Mouse (Mus musculus) kidney, postnatal 14 days (tissue): ENCODE results near the gene Celf2.
A peak's percentile ranks its signal among the peaks of the same experiment; 100 is the strongest.

Source experiments
- DNase-seq: peaks from one replicate; pipeline ENCODE4 v3.0.0; 2022; ENCODE audit warnings: mixed read lengths

The Celf2 gene

GRCm38 (mm10) chr2:7173271-7174064 is 335.9 kb downstream of the Celf2 start:
- no peak for DNase-seq

- DNase-seq: no peak
Observed at GRCm38 (mm10) chr2:7171087-7171696, 338.2 kb downstream of the Celf2 start.

- DNase-seq: no peak
Observed at GRCm38 (mm10) chr2:7165786-7166185, 343.6 kb downstream of the Celf2 start.

GRCm38 (mm10) chr2:7160108-7160507 is 349.3 kb downstream of the Celf2 start:
- DNase-seq: peak; percentile 8

- no peak for DNase-seq
Observed at GRCm38 (mm10) chr2:7147303-7147702, 362.1 kb downstream of the Celf2 start.

GRCm38 (mm10) chr2:7145541-7146043 is 363.8 kb downstream of the Celf2 start:
- no peak for DNase-seq

GRCm38 (mm10) chr2:7144871-7145270 is 364.5 kb downstream of the Celf2 start:
- no peak for DNase-seq

GRCm38 (mm10) chr2:7123366-7123765 is 386.0 kb downstream of the Celf2 start:
- no peak for DNase-seq

GRCm38 (mm10) chr2:7115801-7116200 is 393.6 kb downstream of the Celf2 start:
- no peak for DNase-seq

- no peak for DNase-seq
Observed at GRCm38 (mm10) chr2:7115161-7115560, 394.2 kb downstream of the Celf2 start.

- no peak for DNase-seq
Observed at GRCm38 (mm10) chr2:7113738-7114137, 395.6 kb downstream of the Celf2 start.

- DNase-seq: no peak
Observed at GRCm38 (mm10) chr2:7112156-7112813, 397.1 kb downstream of the Celf2 start.

GRCm38 (mm10) chr2:7093414-7093813 is 415.9 kb downstream of the Celf2 start:
- DNase-seq: no peak

GRCm38 (mm10) chr2:7092641-7093040 is 416.7 kb downstream of the Celf2 start:
- DNase-seq: no peak

GRCm38 (mm10) chr2:7090496-7090895 is 418.9 kb downstream of the Celf2 start:
- no peak for DNase-seq

GRCm38 (mm10) chr2:7089069-7089834 is 420.1 kb downstream of the Celf2 start:
- DNase-seq: peak; percentile 38

GRCm38 (mm10) chr2:7088536-7088935 is 420.8 kb downstream of the Celf2 start:
- no peak for DNase-seq

GRCm38 (mm10) chr2:7087480-7087879 is 421.9 kb downstream of the Celf2 start:
- DNase-seq: peak; percentile 17

GRCm38 (mm10) chr2:7083489-7084090 is 425.8 kb downstream of the Celf2 start:
- peak; percentile 18 for DNase-seq

- no peak for DNase-seq
Observed at GRCm38 (mm10) chr2:7082376-7083025, 426.9 kb downstream of the Celf2 start.

GRCm38 (mm10) chr2:7080794-7081783 is 428.3 kb downstream of the Celf2 start:
- DNase-seq: peak; percentile 14
